Mouse (Mus musculus) mature B cell (primary cell): ENCODE measurements around the gene Lrrc51.

Source experiments
- in situ Hi-C: fragments of 300-500 bp; cut with MboI; formaldehyde crosslinking; loops from 2 replicates; pipeline ENCODE4 v1.14.3; 2019

The Lrrc51 gene

DNA sequence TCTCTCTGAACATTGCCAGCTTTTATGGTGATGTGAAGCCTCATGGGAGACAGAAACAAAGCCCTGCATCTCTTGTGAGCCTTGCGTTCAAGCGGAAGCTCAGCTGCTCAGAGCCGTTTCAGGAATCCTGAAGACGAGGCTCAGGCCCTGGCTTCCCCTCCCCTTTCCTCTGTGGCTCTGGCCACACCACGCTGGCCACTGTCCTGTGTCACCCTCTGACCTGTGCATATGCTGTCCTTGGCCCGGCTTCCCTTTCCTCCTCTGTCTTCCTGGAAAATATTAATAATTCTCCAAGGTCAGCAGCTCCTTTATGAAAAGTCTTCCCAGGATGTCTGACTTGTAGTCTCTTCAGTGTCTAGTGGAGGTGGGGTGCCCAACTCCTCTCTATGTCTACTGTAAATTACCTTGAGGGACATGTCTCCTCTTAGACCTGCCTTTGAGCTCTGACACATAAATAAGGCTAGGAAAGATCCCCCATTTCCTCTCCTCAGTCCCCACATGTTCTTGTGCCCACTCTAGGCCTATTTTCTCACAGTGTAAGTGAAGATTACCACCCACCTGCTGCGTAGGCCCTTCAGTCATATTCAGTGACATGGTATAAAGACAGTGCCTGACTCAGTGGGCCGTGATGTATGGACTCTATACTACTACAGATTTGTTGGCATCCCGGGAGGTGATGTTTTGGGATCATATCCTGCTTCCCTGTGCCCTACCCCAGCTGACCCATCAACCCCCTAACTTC is 51.1 kb downstream of the Lrrc51 start:
- in situ Hi-C loops = no loop called here

GRCm38 (mm10) chr7:101880855-101881254 is 52.8 kb downstream of the Lrrc51 start:
- in situ Hi-C loops = no loop called here

- in situ Hi-C loops = no loop called here
These were observed 57.7 kb downstream of the Lrrc51 start for GRCm38 (mm10) chr7:101875978-101876377.

DNA sequence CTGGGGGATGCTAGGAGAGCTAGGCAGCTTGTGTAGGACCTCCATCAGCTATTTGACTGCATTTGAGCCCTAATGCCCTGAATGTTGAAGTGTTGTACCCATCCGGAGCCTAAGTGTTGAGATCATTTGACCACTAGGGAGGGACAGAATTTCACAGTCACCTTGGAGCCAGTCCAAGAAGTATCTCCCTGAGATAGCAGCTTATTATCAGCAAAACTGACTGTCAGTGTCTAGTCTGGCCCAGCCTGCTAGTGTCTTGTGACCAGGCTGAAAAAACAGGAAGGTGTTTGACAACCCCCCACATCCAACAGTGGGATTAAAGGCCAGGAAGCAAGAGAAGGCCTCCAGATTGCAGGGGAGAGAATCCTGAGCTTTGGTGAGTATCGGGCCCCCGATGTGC is 62.4 kb downstream of the Lrrc51 start:
- in situ Hi-C loops = no loop called here

DNA sequence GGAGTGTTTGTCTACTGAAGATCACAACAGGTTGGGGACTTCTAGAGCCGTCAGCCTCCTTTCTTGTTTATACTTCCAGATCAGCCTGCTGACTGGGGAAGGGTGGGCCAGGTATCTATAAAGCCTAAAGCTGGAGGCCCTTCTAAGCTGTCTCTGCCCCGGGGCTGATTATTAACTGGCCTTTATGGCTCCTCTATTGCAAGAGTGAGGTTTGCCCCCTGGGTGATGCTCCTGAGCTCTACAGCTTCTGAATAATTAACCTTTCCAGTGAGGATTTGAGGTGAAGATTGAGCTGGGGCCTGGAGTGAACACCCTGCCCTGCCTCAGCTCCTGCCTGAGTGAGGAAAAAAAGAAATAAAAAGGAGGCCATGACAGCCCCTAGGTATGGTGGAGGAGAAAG is 63.1 kb downstream of the Lrrc51 start, which contains the start of gene Folr1:
Gene Folr1 (minus strand): TSS at position 160 of the 400 bp plus-strand sequence.
- in situ Hi-C loops = no loop called here

GRCm38 (mm10) chr7:101869163-101869500 is 64.6 kb downstream of the Lrrc51 start:
- in situ Hi-C loops = no loop called here

DNA sequence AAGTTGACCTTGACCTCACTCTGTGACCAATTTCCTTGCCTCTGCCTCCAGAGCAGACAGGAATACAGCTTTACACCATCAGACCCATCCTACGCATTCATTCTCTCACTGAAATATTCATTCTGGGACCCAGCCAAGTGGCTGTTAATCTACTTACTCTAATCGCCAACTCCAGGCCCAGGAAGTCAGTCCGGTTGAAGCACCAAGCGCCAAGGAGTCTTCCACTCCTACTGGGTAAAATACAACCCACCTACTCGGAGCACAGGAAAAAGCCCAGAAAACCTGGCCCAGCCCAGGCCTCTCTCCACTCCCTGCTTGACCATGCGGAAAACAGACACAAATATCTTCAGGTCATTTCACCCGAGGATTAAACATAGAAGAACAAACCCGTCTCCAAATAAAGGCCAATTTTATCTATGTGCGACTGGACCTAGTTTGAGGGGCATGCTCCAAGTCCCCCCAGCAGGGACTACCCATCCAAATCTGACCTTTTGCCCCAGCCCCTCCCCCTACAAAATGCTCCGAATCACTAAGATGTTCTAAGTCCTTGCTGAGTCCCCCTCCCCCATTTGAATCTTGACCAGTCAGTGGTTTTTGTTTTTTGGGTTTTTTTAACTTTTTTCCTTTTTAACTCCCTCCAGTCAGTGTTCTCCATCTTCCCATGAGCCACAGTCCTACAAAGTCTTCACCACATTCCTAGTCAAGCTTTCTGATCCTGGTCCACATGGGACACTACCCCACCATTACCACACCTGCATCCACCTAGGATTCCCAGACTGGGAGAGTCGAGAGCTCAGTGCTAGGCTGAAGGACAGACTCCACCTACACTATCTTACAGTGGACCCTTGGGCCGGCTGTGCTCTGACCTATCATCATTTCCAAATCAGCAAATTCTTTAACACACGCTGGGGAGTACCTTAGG is 65.2 kb downstream of the Lrrc51 start:
- in situ Hi-C loops = no loop called here

GRCm38 (mm10) chr7:101867482-101867881 is 66.2 kb downstream of the Lrrc51 start:
- in situ Hi-C loops = no loop called here

DNA sequence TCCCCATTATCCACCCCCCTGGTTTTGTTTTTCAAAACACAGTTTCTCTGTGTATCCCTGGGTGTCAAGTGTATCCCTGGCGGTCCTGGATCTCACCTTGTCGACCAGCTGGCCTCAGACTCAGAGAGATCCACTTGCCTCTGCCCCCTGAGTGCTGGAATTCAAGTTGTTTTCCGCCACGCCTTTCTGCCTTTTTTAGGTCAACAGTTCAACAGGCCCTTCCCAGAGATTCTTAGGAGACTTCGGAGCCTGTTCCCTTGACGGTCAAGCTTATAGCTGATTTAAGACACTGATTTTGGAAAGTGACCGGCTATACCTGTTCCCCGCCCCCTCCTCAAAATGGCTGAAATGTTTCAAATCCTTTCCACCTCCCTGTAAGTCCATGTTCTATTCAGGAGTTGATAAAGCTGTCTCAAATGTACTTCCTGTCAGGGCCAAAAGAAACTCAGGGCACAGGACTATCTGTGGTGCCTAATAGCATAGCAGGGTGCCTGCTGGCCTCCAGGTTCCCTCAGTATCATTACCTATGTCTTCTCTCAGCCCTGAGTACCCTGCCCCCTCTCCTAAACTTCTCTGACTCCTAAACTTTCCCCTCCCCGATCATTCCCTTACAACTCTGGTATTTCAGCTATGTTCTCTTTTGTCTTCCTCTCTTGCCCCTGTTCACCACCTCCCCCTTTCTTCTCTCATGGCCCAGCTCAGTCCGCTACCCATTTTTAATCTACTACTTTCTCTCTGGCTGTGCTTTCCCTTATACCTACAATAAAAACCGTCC is 67.0 kb downstream of the Lrrc51 start:
- in situ Hi-C loops = no loop called here

- in situ Hi-C loops = no loop called here
These were observed 70.3 kb downstream of the Lrrc51 start, which contains the start of gene Anapc15 for GRCm38 (mm10) chr7:101863415-101863814. Gene Anapc15 (plus strand): TSS chr7:101863715.
